Mouse (Mus musculus) retina, postnatal 1 day (tissue): ENCODE measurements around the gene Rad51.

Experiments
- DNase-seq: peaks from one replicate; pipeline ENCODE4 v3.0.0-alpha.2; 2012

Gene Rad51

GRCm38 (mm10) chr2:119166901-119167865, 54.6 kb downstream of the Rad51 start, which contains the start of gene Gchfr:
TSS of gene Gchfr (plus strand) at chr2:119167773.
- peak; percentile 82 for DNase-seq

DNA sequence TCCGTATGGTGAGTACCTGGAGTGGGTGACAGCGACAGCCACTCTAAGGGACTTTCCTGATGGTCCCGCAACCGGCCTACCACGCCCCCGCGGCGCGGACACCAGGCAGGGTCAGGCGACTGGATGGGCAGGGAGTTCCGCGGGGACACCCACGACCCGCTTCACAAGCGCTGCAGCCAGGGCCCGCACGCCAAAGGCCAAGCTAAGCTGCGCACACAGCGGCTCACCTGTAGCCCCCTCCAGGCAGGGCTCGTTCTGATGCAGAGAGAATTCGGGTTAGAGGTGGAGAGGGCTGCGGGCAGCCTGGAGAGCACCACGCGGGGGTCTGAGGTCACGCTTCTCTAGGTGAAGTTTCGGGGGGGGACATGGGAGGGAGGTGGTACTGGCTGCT, 55.3 kb downstream of the Rad51 start:
- no peak for DNase-seq

DNA sequence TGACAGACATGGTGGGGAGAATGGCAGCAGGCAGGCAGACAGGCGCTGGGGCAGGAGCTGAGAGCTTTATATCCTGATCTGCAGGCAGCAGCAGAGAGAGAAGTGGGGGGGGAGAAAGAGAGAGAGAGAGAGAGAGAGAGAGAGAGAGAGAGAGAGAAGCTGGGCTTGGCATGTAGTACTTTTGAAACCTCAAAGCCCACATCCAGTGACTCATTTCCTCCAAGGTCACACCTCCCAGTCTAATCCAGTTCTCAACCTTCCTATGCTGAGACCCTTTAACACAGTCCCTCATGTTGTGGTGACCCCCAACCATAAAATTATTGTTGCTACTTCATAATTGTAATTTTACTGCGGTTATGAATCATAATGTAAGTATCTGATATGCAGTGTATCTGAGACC, 57.7 kb downstream of the Rad51 start:
- no peak for DNase-seq

DNA sequence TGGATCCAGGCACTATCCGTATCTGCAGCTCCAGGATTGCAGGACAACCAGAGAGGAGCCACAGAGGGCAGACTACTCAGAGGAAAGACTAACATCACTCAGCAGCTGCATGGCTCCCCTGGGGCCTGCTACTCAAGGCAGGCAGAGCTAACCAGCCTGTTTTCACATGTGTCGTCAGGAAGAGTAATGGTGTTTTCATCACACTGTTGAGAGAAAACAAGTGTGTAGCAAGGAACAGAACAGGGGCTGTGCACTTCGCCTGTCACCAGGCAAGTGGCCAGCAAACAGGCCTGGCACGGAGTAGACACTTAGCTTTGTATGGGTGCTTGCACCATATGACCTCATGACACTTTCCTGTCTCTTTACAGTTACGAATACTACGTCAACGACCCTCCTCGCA, 59.0 kb downstream of the Rad51 start:
- no peak for DNase-seq

GRCm38 (mm10) chr2:119172446-119172845, 59.9 kb downstream of the Rad51 start:
- DNase-seq: peak; percentile 9

- peak; percentile 88 for DNase-seq
Measured at GRCm38 (mm10) chr2:119172862-119173576, 60.4 kb downstream of the Rad51 start.

DNA sequence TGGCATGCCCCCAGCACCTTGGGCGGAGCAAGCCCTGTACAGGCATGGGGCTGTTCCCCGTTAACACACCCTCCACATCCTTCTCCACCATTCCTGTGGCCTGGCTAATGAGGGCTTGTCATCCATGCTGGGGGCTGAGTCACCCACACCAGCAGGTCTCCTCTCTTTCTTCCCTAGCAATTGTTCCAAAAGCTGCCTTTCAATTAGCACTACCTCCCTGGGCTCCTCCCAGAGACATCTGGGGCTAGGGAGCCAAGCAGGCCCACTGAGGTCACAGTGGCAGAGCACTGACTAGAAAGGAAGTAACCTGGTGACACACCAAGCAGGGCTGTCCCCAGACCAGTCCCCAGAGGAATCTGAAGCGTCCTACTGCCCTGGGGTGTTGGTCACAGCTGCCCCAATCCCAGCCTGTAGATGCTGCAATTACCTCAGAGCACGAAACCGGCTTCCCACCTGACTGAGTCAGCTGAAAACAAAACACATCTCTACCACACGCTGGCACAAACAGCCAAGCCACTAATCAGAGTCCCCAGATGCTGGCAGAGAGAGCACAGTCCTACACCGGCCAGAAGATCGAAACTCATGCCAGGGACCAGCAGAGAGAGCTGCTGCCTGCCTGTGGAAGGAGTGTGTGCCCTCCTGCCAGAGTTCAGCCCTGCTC, 61.5 kb downstream of the Rad51 start, which contains the start of gene Gm14137:
Gene Gm14137 (plus strand): TSS at position 519 of the 661 bp plus-strand sequence.
- no peak for DNase-seq

GRCm38 (mm10) chr2:119174866-119175265, 62.3 kb downstream of the Rad51 start:
- no peak for DNase-seq

DNA sequence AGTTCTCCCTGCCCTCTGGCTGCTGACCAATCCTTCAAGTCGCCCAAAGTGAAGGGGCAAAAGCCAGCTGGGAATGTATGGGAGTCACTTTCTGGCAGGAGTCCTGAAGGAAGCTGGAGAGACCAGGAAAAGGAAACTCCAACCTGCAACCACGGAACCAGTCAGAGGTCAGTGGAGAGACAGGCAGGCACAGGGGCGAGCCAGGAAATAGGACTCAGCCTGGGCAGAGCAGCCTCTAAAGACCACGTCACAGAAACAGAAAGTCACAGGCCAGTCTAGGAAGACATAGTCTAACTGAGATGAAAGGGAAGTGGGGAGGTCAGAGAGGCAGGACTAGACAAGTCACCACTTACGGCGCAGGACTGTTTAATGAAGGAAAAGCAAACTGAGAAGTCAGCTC, 63.0 kb downstream of the Rad51 start:
- no peak for DNase-seq

- DNase-seq: no peak
Measured at GRCm38 (mm10) chr2:119176761-119177160, 64.2 kb downstream of the Rad51 start.

- DNase-seq: no peak
Measured at GRCm38 (mm10) chr2:119177384-119177939, 64.9 kb downstream of the Rad51 start.

DNA sequence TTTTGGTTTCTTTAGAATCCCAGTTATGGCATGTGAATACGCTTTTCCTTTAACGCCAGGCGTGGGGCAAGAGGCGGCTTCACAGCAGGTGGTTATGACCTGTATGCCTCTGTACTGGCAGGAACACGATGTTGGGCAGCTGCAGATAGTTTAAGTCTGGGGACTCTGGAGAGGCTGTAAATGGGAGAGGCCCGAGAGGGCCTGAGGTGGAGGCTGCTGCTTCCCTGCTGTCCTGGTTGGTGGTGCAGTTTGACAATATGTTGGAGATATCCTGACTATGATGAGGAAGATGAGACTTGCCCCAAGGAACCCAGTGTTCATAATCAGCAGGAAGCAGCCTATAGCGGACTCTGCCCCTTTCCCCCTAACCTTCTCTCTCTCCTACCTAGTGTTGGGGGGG, 70.3 kb downstream of the Rad51 start:
- no peak for DNase-seq

- peak; percentile 79 for DNase-seq
Measured at GRCm38 (mm10) chr2:119189029-119189710, 76.6 kb downstream of the Rad51 start.

- DNase-seq: no peak
Measured at GRCm38 (mm10) chr2:119190969-119191368, 78.4 kb downstream of the Rad51 start.

- no peak for DNase-seq
Measured at GRCm38 (mm10) chr2:119194140-119194539, 81.5 kb downstream of the Rad51 start.

DNA sequence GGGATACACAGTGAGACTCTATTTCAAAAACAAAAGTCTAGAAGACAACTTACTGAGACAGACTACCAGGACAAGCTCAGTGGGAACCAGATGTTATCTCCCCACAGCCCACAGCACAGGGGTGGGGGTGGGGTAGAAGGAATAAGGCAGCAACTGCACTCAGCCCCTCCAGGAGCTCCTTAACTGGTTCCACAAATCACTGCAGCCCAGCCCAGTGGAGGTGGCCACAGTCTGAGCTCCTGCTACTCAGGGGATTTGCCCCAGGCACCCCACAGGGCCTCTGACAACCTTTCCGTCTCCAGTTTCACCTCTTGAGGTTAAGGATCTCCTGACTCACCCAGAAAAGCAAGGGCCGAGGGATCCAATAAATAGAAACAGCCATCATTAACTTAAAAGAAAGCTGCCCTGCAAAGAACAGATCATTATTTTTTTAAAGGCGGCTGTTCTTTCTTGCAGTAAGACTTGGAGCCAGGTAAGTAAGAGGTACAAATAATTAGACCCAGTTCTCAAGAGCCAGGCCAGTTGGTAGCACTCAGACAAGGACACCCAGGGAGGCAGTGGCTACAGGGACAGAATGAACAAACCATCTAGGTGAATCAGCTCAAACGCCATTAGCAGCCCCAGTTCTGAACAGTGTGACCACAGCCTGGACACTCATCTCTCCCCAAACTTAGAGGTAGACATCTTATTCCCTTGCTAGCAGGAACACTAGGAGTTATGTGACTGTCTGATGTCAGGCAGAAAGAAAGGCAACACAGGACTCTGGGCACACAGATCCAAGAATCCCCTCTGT, 83.9 kb downstream of the Rad51 start:
- no peak for DNase-seq
